Mouse (Mus musculus) heart, postnatal 4 days (tissue): ENCODE results near the gene Limch1. TPM values are rescaled to one million over a fixed set of nuclear protein-coding genes. Genes with fewer than 3 reads are reported as not detected.

Experiments
- DNase-seq: peaks from one replicate; pipeline ENCODE4 v3.0.0; 2021
- total RNA-seq, 2 experiments: library from RNA; stranded (reverse); gene quantifications; 2 replicates each; pipeline ENCODE4 v1.2.3; 2021

The Limch1 gene
- total RNA-seq, 2 experiments from 2014 or later: 102 TPM

DNA sequence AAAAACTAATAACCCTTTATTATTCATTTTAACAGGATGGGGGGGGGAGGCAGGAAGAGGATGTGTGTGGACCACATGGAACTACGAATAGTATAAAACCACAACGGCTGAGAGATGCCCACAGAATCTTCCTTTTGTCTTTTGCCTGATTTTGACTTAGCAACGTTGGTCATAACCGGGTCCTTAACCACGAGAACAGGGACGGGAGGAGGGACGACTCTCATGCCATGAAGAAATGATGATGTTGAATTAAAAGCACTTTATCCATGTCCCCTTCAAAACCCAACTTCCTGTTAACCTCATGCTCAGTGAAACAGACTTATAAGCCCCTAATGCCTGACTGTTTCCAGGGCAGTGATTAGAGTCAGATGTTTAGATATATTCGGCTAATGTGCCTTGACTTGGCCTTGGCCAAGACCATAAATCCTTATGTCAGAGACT lies 41.0 kb downstream of the Limch1 start:
- no peak for DNase-seq

DNA sequence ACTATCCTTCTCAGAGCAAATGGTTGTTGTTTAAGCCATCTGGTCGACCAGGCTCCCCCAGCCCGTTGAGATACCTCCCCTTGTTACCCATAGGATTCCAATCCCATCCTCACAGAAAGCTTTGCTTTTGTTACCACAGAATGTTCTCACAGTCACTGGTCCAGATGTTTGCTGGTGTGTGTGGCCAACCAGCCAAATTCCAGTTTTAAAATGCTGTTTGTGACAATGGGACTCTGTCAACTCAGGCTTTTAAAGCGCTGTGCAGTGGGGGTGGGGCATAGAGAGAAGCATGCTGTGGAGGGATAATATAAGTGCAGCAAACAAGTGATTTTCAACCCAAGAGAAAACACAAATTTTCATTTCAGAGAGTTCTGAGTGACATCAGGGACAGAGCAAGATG lies 43.4 kb downstream of the Limch1 start:
- DNase-seq: peak; percentile 36

DNA sequence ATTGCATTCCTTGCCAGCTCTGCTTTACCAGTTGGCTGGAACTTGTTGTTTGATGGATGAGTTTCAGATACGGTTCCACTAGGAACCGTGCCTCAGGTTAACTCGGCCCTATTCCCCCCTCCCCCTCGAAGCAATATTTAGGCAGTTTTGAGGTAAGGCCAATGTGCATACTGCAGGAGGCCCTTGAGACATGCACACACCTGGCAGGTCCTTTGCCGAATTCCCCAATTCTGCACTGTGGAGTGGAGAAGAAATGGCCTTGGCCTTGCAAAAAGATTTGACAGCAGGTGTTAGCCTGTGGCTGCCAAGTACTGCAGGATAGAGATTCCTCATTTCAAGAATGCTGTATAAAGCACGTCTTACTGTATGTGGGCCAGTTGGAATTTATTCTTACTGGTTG lies 45.5 kb downstream of the Limch1 start:
- no peak for DNase-seq

DNA sequence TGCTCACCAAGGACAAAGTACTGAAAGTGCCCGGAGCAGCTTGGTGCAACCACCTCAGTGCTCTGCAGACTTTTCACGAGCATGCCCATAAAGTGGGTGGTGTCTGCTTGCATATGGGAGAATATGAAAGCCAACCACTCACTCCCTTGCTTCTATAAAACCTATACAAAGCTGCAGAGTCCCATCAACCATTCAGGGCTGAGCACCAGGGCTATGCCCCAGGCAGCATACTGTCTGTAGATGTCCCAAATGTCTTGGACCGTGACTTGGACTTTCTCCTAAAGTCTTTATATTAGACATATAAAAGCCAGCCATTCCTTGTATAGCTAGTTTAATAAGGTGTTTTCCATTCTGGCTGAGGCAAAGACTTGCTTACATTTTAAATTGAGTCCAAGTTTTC lies 47.6 kb downstream of the Limch1 start:
- DNase-seq: no peak

DNA sequence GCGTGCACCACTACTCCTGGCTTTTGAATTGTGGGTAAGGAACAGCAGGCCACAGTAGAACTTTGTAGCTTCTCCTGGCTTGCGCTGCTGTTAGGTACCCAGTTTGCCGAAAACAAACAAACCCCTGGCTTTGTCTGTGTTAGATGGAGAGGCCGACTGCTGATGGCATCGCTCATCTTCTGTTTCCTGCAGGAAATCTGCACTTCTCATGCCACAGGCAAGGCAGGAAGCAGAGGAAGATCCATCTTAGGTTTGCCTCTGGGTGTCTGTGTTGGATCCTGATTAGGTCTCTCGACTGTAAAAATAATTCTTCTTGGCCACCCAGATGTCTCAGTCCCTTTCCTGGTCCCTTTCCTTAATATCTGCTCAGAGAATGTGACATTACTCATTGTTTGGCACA lies 51.7 kb downstream of the Limch1 start:
- DNase-seq: no peak

DNA sequence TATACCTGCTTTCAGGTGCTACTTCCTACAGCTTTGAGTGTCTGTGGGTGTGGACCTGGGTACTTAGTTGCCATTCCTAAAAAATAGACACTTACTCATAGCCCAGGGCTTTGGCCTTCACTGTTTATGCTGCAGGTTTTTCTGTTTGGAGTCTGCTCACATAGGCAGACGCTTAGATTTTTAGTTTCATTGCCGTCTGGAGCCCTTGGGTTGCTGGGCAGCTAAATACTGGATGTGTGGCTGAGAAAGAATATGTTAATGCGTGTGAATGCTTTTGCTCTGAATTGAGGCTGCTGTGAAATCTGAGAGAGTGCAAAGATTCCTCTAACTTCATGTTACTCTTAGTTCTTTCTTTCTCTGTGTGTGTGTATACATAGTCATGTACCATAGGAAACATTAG lies 52.5 kb downstream of the Limch1 start:
- DNase-seq: no peak

DNA sequence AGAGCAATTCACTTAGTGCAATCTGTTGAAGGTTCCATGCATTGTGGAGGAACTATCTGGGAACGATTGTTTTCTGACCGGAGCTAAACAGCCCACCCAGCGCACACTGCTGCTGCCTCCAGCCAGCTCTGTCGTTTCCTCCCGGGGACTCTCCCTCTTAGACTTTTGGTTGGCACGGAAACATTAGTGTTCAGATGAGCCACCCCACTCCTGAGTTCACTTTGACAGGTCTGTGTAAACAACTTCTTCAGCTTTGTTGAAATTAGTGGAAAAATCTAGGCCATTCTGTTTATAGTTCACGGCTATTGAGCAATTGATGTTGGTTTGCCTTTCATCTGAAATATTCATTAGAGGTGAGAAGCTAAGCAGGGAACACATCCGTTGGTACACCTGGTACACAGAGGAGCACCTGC lies 53.0 kb downstream of the Limch1 start:
- DNase-seq: peak; percentile 17

DNA sequence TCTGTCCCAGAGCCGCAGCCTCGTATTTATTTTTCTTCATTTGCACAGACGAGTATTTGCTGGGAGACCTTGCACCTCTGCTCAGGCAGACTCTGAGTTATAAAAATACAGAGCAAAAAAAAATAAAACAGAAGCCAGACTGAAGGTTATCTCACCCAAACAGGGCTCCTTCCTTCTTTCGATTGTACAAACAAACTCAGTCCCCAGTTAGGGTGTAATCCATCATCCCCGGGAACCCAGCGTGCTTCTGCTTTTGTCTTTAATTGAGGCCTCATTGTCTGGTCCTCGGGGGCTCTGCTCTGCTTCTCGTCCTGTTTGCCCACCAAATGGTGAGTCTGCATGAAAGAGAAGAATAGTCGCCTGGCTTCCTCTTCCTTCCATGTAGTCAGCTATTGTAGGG lies 54.6 kb downstream of the Limch1 start:
- no peak for DNase-seq

DNA sequence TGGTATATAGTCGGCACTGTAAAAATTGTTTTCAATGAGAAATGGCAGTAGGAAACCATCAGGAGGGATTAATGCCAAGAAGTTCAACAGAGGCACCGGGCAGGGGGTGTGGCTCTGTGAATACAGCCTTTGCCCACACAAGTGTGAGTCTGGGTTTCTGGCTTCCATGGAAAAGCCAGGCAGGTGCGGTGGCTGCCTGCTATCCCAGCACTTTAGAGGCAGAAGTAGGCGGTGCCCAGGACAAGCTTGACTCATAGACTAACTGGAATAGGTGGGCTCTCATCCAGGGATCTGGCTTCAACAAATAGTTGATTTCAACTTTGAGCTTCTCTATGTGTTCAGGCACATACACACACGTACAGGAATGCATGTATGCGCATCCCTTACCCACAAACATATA lies 55.4 kb downstream of the Limch1 start:
- no peak for DNase-seq

DNA sequence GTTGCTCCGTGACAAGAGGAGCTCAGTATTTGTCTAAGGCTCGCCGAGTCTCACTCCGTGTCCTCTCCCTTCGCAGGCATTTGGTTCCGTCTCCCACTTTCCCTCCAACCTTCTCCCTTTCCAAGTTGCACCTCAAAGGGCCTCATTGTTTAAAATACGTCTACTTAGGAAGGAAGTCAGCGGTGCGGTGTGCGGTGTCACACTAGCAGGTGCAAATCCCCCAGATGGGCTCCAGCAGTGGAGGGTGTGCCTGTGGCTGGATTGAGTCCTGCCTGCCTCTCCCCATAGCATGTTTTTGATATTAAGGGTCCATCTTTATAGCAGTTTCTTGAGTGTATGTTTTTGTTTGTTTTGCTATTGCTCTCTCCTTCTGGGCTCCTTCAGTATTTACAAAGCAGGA lies 56.6 kb downstream of the Limch1 start:
- DNase-seq: no peak

DNA sequence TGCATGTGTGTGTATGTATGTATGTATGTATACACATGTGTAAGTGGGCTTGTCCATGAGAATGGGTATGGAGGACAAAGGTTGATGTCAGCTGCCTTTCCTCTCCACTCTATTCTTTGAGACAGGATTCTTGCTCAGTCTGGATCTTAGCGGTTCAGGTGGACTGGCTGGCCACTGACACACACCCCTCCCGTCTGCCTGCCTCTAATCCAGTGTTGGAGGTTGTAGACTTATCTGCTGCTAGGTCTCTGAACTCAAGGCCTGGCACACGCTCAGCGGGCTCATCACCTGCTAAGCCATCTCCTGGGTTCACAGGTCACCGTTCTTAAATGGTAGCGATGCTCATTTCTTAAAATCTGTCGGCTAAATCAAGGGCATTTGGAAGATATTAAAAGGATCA lies 60.7 kb downstream of the Limch1 start:
- no peak for DNase-seq

DNA sequence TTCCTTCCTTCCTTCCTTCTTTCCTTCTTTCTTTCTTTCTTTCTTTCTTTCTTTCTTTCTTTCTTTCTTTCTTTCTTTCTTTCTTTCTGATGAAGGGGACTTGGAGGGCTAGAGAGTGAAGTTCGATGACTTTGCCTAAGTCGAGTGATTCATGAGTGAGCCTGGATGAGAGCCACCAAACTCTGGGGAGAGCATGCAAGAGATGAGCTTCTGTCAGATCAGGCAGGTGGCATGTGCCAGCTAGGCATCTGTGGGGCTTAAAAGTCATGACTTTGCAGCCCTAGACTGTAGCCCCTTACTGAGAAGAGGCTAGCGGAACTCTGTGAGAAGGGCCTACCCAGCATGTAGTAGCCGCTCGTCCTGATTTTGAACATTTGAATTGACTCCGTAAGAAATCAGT lies 62.1 kb downstream of the Limch1 start:
- DNase-seq: no peak

DNA sequence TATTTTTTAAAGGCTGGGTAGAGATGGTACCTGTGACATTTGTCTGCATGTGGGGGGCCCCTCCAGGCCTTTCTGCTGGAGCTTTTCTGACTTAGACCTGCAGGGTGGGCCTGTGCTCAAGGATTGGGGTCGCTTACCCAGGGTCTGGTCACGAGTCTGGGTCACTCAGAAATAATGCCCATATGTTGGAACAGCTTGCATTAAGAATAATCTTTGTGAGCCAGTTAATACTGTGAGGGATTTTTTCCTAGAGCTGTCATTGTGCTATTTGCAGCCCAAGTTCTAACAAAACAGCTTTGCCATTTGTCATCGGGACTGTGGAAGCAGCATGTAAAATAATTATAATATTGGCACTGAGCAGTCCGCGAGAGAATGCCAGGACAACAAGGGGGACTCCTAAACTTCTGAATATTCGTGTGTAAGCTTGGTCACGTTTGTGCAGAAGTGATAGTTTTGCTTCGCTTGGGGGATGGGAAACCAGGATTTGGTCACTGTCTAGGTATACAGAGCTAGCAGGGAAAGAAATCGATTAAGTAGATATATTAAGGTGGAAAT lies 63.5 kb downstream of the Limch1 start:
- no peak for DNase-seq

DNA sequence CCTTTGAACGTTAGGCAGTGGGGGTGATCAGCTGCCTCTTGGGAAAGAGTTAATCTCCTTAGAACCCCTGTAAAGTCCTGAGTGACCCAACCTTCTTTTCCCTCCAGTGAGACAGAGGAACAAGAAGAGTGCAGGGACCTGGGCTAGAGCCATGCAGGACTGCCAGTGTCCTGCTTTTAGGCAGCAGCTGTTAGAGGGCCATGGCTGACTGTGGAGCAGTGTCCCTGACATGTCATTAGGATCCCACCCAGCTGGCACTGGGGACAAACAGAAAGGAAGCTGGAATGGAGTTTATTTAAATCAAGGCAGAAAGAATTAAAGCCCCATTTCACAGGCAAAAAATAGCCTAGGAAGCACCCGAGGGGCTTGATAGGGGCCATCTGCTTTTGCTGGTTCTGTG lies 64.8 kb downstream of the Limch1 start:
- DNase-seq: peak; percentile 9

DNA sequence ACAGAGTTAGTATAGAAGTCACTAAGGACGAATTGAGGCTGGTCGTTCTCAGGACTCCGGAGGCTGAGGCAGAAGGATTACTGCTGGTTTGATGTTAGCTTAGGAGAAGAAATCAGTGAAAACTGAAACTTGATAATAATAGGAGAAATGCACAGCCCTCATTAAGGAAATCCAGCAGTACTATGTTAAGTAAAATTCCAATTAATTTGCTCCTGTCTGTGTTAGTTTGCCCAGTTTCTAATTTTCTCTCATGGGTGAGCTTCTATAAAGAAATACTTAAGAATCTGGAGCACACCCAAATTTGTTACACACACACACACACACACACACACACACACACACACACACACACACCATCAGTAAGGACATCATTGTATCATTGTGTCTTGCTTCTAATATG lies 69.0 kb downstream of the Limch1 start:
- no peak for DNase-seq

DNA sequence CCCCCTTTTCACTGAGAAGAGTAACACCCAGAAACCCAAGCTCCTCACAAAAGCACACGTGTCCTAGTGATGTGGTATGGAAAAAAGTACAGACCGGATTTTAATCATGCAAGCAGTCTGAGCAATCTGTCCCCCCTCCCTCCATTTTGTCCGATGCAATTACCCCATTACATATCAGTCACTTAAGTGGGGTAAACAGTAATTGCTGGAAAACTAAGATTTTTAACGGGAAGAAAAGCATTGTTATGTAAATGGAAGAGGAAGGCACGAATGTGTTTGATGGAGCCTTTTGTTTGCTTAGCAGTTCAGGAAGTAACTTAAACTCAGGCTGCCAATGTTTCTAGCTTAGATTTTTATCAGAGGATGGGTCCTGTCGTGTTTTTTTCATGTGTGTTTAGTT lies 70.2 kb downstream of the Limch1 start:
- DNase-seq: no peak

DNA sequence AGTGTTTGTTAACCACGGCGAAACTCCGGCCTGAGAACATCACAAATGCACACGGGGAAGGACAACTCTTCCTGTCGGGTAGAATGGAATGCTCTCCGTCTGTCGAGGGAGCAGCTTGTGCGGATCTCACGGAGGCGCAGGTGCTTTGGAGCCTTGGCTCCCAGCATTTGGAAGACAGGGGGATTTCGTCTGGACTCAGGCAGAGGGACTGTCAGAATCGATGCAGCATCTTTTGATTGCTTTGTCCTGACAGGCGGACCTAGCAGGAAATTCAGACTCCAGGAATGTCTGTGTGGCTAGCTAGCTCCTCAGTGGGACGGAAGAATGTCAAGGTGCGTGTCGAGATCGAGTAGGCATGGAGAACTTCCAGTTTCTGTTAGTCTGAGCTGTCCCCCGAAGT lies 71.1 kb downstream of the Limch1 start:
- no peak for DNase-seq

DNA sequence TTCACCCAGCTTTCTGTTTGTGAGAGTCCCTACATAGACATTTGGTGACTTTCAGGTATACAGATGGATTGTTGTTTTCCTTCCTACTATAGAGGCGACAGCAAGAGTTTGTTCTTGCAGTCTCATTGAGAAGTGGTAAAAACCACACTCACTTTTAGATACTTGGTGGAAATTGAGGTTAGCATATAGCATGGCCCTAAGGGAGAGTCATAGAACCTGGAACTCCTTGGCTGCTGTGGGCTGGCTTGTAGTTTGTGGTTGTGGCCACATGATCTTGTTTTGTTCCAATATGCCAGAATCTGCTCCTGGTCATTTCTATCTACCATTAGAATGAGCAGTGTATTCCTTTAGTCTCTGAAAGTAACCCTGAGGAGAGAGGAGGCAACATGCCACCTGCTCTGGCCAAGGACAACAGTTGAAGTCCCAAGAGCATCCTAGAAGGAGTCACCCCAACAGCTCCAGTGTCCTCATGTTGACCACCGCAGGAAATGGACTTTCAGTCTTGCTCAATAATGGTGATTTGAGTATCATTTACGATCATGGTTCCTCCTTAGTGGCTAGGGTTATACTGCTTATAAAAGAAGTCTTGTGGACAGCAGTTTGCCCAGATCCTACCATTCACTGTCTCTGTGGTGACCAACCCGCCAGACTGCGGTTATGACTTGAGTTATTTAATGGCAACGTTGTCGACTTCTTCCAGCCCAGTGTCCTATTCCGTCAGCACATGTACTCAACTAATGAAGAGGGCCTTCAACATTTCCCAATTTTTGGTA lies 71.7 kb downstream of the Limch1 start:
- no peak for DNase-seq

DNA sequence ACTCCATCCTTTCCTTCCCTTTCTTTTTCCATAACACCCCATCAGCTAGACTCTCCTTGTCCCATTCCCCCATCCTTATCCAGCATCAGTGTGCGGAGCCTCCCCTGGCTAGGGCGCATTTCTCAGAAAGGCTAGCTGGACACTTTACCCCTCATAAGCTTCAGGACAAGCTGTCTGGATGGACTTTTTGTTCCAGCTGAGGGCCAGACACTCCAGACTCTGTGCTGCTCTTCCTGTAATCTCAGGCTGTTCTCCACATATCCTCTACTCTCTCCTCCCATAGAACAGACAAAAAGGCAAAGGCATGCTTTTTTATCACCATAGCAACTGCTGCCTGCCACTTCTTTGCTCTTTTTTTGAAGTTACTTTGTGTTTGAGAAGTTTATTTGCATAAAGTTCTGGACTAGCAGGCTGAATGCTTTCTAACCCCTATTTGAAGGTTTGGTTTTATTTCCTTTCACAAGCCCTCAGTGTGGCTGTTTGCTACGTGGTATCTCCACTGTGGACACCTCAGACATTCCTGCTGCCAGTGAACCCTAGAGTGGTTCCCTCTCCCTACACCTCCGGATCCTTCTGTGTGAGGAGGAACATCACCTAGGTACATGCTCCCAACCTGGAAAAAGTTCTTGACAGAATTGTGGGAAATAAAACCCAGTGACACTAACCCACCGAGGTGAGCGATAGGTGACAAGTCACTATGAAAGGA lies 77.0 kb downstream of the Limch1 start:
- DNase-seq: no peak

DNA sequence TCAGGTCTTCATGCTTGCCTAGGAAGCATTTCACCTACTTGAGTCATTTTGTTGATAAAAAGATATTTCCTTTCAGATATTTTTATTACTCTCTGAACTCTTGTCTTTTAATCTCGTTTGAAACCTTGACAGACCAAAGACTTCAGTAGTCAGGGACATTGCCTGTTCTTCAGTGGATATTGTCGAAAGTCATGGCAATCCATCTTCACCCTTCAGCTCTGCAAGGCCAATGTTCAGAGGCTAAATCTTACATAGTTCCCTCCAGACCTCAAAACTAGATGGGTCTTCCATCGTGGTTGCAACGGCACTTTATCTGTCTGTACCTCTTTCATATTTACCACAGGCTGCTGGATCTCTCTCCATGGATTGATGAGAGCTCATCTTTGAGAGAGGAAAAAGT lies 80.0 kb downstream of the Limch1 start:
- no peak for DNase-seq

DNA sequence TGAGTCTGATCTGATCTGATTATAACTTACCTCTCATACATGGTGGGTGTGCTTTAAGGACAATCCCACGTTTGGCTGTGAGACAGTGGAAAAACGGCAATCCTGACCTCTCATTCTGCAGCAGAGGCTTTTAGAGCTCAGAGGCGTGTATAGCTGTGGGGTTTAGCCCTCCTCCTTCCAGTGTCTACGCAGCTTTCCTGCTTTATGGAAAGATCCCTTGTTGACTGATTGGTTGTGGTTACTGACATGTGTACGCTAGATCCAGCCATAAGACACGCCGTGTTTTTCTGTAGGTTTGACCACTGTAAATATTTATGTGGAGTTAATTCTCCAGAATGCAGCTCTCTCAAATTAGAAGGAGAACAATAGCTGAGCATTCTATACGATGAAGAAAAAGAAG lies 81.2 kb downstream of the Limch1 start:
- no peak for DNase-seq

DNA sequence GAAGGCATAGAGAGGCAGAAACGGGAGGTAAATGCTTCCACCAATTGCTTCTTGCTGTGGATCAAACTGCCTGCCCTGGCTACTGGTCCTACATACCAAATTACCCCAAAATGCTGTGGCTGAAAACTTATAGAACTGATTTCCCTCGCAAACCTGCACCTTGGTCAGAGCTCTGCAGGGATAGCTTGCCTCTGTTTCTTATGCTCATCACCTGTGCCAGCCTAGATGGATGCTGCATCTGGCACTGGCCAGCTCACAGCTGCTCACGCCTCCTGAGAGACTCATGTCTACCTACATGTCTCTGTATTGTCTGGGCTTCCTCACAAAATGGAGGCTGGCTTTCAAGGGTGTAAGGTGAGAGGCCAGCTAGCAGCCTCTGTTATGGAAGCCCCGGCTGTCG lies 83.9 kb downstream of the Limch1 start:
- DNase-seq: no peak

DNA sequence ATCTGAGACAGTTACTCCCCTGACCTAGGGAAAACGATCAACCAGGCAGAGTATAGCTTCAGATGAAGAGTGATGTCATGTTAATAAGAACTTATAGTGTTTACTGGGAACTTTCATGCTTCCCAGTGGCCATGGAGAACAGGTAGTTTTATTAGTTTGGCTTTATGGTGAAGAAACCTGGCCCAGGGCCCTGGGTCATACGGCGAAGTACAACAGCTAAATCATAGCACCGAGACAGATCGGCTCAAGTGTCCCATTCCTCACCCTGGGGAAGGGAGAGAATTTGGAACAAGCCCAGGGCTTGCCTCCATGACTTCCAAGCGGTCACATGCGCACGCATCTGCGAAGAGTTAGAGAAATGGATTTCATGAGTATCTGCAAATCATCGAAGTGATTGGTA lies 84.6 kb downstream of the Limch1 start:
- DNase-seq: no peak

DNA sequence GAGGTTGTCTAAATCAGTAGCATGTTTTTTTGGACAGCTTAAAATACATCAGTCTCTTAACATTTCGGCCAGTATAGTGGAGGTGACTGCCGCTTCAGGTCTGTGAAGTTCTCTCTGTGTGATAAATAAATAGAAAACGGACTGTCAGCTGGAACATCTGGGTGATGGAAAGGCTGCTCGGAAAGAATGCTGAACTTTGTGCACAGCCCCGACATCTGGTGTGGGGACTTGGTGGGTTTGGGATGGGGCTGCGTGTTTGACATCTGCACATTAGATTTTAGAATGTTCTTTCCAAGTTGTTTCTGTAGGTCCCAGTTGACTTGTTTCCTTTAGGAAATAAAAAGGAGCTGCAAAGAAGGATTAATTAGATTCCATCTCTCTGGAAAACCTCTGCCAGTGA lies 89.1 kb downstream of the Limch1 start:
- no peak for DNase-seq
